Mouse (Mus musculus) testis, adult 2 months (tissue): ENCODE results near the gene Diexf.

ENCODE experiments used
- CTCF ChIP-seq: fragments of 200-500 bp; IDR thresholded peaks from 2 replicates; pipeline ENCODE4 v1.5.1; 2012; ENCODE audit warnings: low read depth, mild to moderate bottlenecking, inconsistent platforms, low read length, moderate library complexity; ENCODE audit not compliant: control insufficient read depth, insufficient read depth, insufficient replicate concordance
- POLR2A ChIP-seq: fragments of 200-500 bp; IDR thresholded peaks from 2 replicates; pipeline ENCODE4 v1.6.1; 2012; ENCODE audit warnings: low read depth, mild to moderate bottlenecking, inconsistent platforms, low read length, moderate library complexity; ENCODE audit not compliant: control insufficient read depth

- TF ChIP-seq POLR2A: no peak
- no peak for TF ChIP-seq CTCF
Observed at GRCm38 (mm10) chr1:193042760-193043295, 87.2 kb downstream of the Diexf start.
